Mouse (Mus musculus): ENCODE results near the gene Pawr.

GRCm38 (mm10) chr10:108338055-108338961, 6.4 kb downstream of the Pawr start:
- TF ChIP-seq POLR2A (IDR thresholded peaks at IDR 0.05; ENCODE audit: insufficient read depth, low read length), result no peak
- TF ChIP-seq CTCF (IDR thresholded peaks at IDR 0.05; ENCODE audit: low read depth, low read length), result no peak
- no peak for TF ChIP-seq EP300 (IDR thresholded peaks at IDR 0.05; ENCODE audit: insufficient read depth, low read depth, low read length)

Data from ES-Bruce4 (cell line).